Mouse (Mus musculus): ENCODE measurements around the gene Fam129a.
"Not testable (repeated sequence)": the region's sequence is repeated elsewhere in the genome, so short reads cannot be mapped to it uniquely, and the experiment has no call there.

Fam129a gene

GRCm38 (mm10) chr1:151705723-151706396 is 134.9 kb downstream of the Fam129a start:
- peak; percentile 78 to 85 for DNase-seq

- DNase-seq, result no peak
These were observed 135.4 kb downstream of the Fam129a start for GRCm38 (mm10) chr1:151706397-151706752.

- peak; percentile 63 to 73 for DNase-seq
These were observed 138.2 kb downstream of the Fam129a start for GRCm38 (mm10) chr1:151708966-151709733.

GRCm38 (mm10) chr1:151709734-151710022 is 138.7 kb downstream of the Fam129a start:
- peak in 1 of 2 experiments; percentile 28 for DNase-seq

- peak in 1 of 2 experiments; percentile 29 for DNase-seq
These were observed 139.6 kb downstream of the Fam129a start for GRCm38 (mm10) chr1:151710424-151711055.

- no peak for DNase-seq
These were observed 140.1 kb downstream of the Fam129a start for GRCm38 (mm10) chr1:151711062-151711461.

GRCm38 (mm10) chr1:151712664-151713063 is 141.7 kb downstream of the Fam129a start:
- no peak for DNase-seq

- no peak for DNase-seq
These were observed 142.6 kb downstream of the Fam129a start for GRCm38 (mm10) chr1:151713622-151714021.

GRCm38 (mm10) chr1:151716024-151716710 is 145.2 kb downstream of the Fam129a start:
- peak; percentile 64 to 76 for DNase-seq

GRCm38 (mm10) chr1:151717624-151718023 is 146.6 kb downstream of the Fam129a start:
- no peak for DNase-seq

GRCm38 (mm10) chr1:151718575-151718974 is 147.6 kb downstream of the Fam129a start:
- DNase-seq, result no peak

- DNase-seq, result no peak
These were observed 148.9 kb downstream of the Fam129a start for GRCm38 (mm10) chr1:151719911-151720310.

- no peak for DNase-seq
These were observed 149.6 kb downstream of the Fam129a start for GRCm38 (mm10) chr1:151720566-151720965.

GRCm38 (mm10) chr1:151721357-151721983 is 150.5 kb downstream of the Fam129a start:
- DNase-seq, result no peak

GRCm38 (mm10) chr1:151723771-151724170 is 152.8 kb downstream of the Fam129a start:
- DNase-seq, result no peak

- no peak for DNase-seq
These were observed 154.6 kb downstream of the Fam129a start for GRCm38 (mm10) chr1:151725590-151725989.

GRCm38 (mm10) chr1:151726358-151726757 is 155.4 kb downstream of the Fam129a start:
- no peak for DNase-seq

- no peak for DNase-seq
These were observed 157.2 kb downstream of the Fam129a start for GRCm38 (mm10) chr1:151728141-151728540.

GRCm38 (mm10) chr1:151737146-151737545 is 166.2 kb downstream of the Fam129a start:
- DNase-seq, result no peak

GRCm38 (mm10) chr1:151741199-151741621 is 170.2 kb downstream of the Fam129a start:
- no peak for DNase-seq

- DNase-seq, result not testable (repeated sequence)
These were observed 178.9 kb downstream of the Fam129a start for GRCm38 (mm10) chr1:151749894-151750293.

- no peak for DNase-seq
These were observed 182.0 kb downstream of the Fam129a start for GRCm38 (mm10) chr1:151752946-151753345.

All from kidney, postnatal 4 days (tissue).